Mouse (Mus musculus) naive thymus-derived CD4-positive, alpha-beta T cell, adult 2 months (primary cell): ENCODE data around the gene Slpi.

Experiments
- DNase-seq: peaks from one replicate; pipeline ENCODE4 v3.0.0-alpha.2; 2011; ENCODE audit warnings: low read depth

The Slpi gene

DNA sequence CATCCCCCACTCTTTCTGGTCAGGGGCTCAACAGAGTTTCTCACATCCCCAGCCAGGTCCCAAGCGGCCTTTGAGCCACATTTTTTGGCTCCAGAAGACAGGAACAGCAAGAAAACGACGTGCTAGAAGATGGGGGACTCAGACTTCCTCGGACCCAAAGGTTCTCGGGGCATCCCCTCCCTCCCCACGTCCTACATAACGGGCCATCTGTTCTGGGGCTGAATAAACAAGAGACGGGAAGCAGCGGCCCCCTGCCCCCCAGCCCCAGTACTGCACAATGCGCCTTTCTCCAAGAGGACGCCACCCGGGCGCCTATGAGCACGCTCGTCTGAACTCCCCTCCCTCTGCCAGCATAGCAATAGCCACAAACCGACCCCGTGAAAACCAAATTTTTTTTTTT, at the start of gene Slpi:
Gene Slpi (minus strand): TSS at position 76 of the 400 bp plus-strand sequence.
- DNase-seq: no peak

GRCm38 (mm10) chr2:164438257-164438656, 49.4 kb upstream of the Slpi start:
- no peak for DNase-seq

GRCm38 (mm10) chr2:164437710-164438109, 48.8 kb upstream of the Slpi start:
- DNase-seq: no peak

GRCm38 (mm10) chr2:164436961-164437360, 48.1 kb upstream of the Slpi start:
- DNase-seq: no peak

DNA sequence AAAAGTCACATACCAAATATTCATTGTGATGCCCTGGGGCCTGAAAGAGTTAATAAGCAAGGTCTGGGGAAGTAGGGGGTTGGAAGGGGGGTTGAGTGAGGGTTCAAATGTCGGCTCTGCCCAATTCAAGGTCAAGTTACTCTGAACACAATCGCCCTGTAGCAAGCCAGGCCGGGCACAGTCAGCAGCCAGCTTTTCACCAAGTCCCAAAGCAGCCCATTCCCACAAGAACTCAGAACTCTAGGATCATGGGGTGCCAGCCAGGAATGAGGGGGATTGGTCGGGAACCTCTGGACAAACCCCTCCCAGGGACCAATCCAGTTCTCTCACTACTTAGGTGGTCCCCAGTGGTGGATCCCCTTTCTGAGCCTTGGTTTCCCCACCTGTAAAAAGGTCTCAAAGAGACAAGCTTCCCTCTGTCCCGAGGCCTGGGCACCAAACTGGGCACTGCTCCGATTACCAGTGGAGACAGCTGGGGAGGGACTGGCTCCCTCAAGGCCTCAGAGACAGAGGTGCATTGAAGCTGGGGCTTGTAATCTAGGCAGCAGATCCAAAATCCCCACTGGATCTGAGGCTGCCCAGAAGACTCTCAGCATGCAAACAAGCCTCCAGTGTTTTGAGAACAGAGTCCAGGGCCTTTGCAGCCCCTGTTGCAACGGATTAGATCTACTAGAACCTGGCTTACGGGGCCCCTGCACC, 47.5 kb upstream of the Slpi start:
- no peak for DNase-seq

GRCm38 (mm10) chr2:164435216-164436090, 46.6 kb upstream of the Slpi start:
- no peak for DNase-seq

GRCm38 (mm10) chr2:164434681-164435080, 45.8 kb upstream of the Slpi start:
- no peak for DNase-seq

GRCm38 (mm10) chr2:164433278-164433895, 44.5 kb upstream of the Slpi start:
- no peak for DNase-seq

DNA sequence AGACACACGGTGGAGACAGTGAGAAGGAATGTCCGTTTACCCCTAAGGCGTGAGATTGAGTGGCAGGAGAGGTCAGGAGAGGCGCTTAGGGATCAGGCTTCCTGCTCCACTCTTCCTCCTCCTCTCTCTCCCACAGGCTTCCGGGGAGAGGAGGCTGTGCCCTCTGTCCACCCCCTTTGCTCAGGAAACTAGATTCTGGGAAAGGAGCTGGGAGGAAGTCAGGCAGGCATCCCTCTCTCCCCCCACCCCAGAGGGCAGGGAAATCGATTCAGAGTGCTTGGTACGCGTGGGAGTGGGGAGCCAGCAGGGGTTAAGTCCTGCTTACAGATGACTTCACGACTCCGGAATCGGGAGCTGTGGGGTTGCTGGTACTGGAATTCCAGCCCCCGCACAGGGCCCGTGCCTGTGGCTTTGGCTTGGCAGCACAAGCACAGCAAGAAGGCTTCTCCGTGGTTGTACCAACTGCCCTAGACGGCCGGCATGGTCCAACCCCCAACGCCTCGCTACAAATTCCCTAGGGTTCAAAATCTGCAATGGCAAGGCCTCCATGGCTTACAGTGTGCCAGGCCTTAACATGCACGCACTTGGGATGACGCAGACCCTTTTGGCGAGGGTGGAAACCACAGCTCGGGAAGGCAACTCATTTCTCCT, 43.8 kb upstream of the Slpi start:
- DNase-seq: no peak

- no peak for DNase-seq
Measured at GRCm38 (mm10) chr2:164431676-164432465, 43.0 kb upstream of the Slpi start.

- DNase-seq: no peak
Measured at GRCm38 (mm10) chr2:164430697-164431096, 41.8 kb upstream of the Slpi start.

DNA sequence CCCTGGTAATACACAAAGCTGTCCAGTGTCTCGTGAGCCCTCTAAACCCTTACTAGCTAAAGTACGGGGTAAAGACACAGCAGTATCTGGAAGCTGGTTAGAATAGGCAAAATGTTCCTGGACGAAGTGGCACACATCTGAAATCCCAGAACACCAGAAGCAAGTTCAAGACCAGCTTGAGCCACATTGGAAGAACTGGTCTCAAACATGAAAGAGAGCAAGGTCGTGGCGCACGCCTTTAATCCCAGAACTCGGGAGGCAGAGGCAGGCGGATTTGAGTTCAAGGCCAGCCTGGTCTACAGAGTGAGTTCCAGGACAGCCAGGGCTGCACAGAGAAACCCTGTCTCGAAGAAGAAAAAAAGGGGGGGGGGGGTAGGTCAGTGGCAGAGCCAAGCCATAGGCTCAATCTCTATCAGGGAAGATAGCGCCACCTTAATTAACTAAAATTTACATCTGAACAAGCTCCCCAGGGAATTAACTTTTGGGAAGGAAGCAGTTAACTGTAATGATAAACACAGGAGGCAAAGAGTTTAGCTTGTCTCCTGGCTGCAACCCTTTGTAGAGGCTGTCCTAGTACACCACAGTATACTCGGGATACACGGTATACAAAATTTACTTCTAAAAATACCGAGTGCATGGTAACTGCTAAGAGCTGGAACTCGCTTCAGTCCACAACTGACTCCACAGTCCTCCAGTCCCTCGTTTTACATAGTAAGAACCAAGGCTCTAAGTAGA, 41.2 kb upstream of the Slpi start:
- no peak for DNase-seq

GRCm38 (mm10) chr2:164428451-164428850, 39.6 kb upstream of the Slpi start:
- no peak for DNase-seq

DNA sequence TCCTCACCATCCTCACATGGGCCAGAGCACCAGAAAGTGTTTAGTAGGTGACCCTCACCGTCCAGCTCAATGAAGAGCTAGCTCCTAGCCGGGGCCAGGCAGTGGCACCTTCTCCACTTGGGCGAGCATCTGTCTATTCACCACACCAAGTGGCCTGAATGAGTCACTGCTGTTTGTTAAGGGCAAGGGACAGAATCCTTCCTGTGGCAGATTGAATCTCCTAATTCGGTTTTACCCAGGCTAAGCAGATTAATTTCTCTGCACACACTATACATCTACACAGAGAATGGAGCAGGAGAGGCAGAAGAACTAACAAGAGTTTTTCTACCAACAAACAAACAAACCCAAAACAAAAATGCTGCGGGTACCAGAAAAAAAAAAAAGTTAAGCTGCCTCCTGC, 38.1 kb upstream of the Slpi start:
- no peak for DNase-seq

- no peak for DNase-seq
Measured at GRCm38 (mm10) chr2:164426121-164426520, 37.2 kb upstream of the Slpi start.

DNA sequence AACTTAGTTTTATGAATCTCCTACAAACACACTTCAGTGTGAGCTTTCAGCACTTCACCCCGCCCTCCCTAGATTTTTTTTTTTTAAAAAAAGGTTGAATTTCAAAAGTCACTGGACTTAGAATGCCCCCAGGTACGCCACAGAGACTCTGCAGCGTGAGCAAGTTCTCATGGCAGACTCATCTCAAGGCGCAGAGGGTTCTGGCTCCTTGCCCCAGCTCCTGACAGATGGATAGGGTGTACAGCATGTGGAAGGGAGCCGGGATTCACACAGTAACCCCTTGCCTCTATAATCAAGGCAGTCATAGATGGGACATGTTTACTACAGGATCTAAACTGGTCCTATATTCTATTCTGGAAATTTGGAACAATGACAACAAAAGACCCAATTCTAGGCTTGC, 36.5 kb upstream of the Slpi start:
- DNase-seq: no peak

GRCm38 (mm10) chr2:164424406-164424805, 35.5 kb upstream of the Slpi start:
- DNase-seq: no peak

DNA sequence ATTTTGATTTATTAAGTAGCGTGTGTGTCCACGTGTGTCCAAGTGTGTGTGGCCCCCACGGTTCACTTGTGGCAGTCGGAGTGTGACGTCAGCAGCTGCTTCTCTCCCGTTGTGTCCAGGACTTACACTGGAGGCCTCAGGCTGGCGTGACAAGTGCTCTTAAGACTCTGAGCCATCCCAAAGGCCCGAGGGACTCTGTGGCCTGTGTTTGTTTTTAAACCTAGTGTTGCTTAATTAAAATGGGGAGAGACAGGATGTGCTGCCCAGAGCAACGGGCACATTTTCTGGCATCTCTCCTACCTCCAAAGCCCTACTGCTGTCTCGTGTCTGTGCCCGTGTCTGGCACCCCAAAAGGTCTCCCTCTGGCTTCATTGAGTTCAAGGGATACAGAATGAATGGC, 34.6 kb upstream of the Slpi start:
- no peak for DNase-seq

DNA sequence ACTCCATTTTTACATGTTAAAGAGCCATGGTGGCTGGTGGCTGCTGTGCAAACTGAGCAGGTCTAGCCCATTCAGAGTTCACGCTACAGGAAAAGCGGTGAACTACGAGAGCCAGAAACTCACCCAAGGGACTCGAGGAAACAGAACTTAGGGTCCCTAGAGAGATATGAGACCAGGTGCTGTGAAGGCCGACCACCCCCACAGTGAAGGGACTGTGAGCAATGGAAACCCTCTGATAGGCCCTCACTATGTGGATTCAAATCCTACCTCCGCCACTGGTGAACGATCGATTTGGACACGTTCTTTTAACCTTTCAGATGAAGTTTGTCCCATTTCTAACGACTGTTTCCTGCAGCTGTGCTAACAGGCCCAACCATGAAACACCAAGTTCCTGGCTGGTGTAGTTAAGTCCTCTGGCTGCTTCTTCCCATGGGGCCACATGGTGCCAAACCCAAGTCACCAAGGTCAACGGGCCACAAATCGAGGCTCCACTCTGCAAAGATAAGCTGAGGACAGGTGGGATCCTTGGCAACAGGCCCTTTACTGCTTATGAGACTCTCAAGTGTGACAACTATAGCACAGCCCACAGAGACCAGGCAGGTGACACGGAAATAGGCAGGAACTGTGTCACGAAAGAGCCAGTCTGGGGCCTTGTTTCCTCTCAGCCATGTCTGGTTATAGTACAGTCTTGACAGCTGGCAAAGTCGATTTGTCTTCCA, 33.9 kb upstream of the Slpi start:
- no peak for DNase-seq

- no peak for DNase-seq
Measured at GRCm38 (mm10) chr2:164421979-164422378, 33.1 kb upstream of the Slpi start.
